Mouse (Mus musculus): ENCODE data around the gene Fam57b.

- 0 out of 2 replicates have a peak, but pooled peaks have one; percentile 62 for TF ChIP-seq CHD2 (IDR thresholded peaks at IDR 0.05; ENCODE audit: low read length)
- TF ChIP-seq MAZ (IDR thresholded peaks at IDR 0.05; ENCODE audit: low read depth, low read length) = peak; percentile 82
- peak; percentile 95 for TF ChIP-seq POLR2A (IDR thresholded peaks at IDR 0.05; ENCODE audit: low read depth, low read length)
These were observed 5.4 kb upstream of the Fam57b start, which contains the start of gene Ppp4c for GRCm38 (mm10) chr7:126791851-126792720.
